Mouse (Mus musculus): ENCODE measurements at regions not wholly inside any gene's neighbourhood (a gene's known extent, or its start where the extent isn't known, plus 50 kb on each side); places are given as distances from the start of the nearest gene placed in this dataset.
A peak's percentile ranks its signal among the peaks of the same experiment; 100 is the strongest.

- no peaks in the 10 kb centered on the region for H3K9me3 ChIP-seq (replicated peaks; ENCODE audit: control insufficient read depth, low read length)
- H3K9ac ChIP-seq (replicated peaks; ENCODE audit: low read depth, low read length), result no peak overlapping the region
- H3K4me3 ChIP-seq (ENCODE audit: low read depth, low read length), result no peak overlapping the region
- WGBS, result 11% methylated on average over 4 of the region's 4 CpGs
- H3K4me2 ChIP-seq (ENCODE audit: low read depth, low read length), result no peak overlapping the region
- peak overlapping the region; percentile 39 for H3K27ac ChIP-seq (ENCODE audit: low read depth)
- DNase-seq (ENCODE audit: low spot score) (no peak), ATAC-seq (ENCODE audit: insufficient read depth, low read depth) (peak; percentile 81)
- TF ChIP-seq EP300 (IDR thresholded peaks at IDR 0.05; ENCODE audit: low read depth) (no peak), CTCF (IDR thresholded peaks at IDR 0.05; ENCODE audit: low read depth) (0 out of 2 replicates have a peak, but pooled peaks have one; percentile 2)
- no peaks in the 10 kb centered on the region for H3K27me3 ChIP-seq (ENCODE audit: control insufficient read depth, insufficient read depth, low read length)
- H3K4me1 ChIP-seq (ENCODE audit: control insufficient read depth, insufficient read depth), result peaks cover 19% of the 10 kb centered on the region; the same call in 1 of the 2 replicates
- H3K36me3 ChIP-seq (replicated peaks; ENCODE audit: control insufficient read depth, insufficient read depth, low read length), result no peaks in the 10 kb centered on the region
Observed at GRCm38 (mm10) chr13:51299047-51299760, 109.2 kb upstream of the S1pr3 start.

GRCm38 (mm10) chr13:51301476-51301875 is 107.0 kb upstream of the S1pr3 start:
- H3K9ac ChIP-seq (replicated peaks; ENCODE audit: low read depth, low read length), result no peak overlapping the region
- no peaks in the 10 kb centered on the region for H3K9me3 ChIP-seq (replicated peaks; ENCODE audit: control insufficient read depth, low read length)
- no peak overlapping the region for H3K27ac ChIP-seq (ENCODE audit: low read depth)
- H3K4me1 ChIP-seq (ENCODE audit: control insufficient read depth, insufficient read depth), result 0 out of 2 replicates have a peak, but pooled peaks cover 13% of the 10 kb centered on the region
- no peak overlapping the region for H3K4me2 ChIP-seq (ENCODE audit: low read depth, low read length)
- H3K27me3 ChIP-seq (ENCODE audit: control insufficient read depth, insufficient read depth, low read length), result no peaks in the 10 kb centered on the region
- H3K4me3 ChIP-seq (ENCODE audit: low read depth, low read length), result no peak overlapping the region
- DNase-seq (ENCODE audit: low spot score) (no peak), ATAC-seq (ENCODE audit: insufficient read depth, low read depth) (no peak)
- WGBS, result 75% methylated on average over 7 of the region's 7 CpGs
- no peak for TF ChIP-seq EP300 (IDR thresholded peaks at IDR 0.05; ENCODE audit: low read depth)
- TF ChIP-seq CTCF (IDR thresholded peaks at IDR 0.05; ENCODE audit: low read depth), result no peak
- H3K36me3 ChIP-seq (replicated peaks; ENCODE audit: control insufficient read depth, insufficient read depth, low read length), result no peaks in the 10 kb centered on the region

- no peaks in the 10 kb centered on the region for H3K9me3 ChIP-seq (replicated peaks; ENCODE audit: control insufficient read depth, low read length)
- ATAC-seq (ENCODE audit: insufficient read depth, low read depth) (no peak), DNase-seq (ENCODE audit: low spot score) (no peak)
- TF ChIP-seq EP300 (IDR thresholded peaks at IDR 0.05; ENCODE audit: low read depth) (no peak), CTCF (IDR thresholded peaks at IDR 0.05; ENCODE audit: low read depth) (no peak)
- H3K9ac ChIP-seq (replicated peaks; ENCODE audit: low read depth, low read length), result no peak overlapping the region
- 0 out of 2 replicates have a peak, but pooled peaks cover 10% of the 10 kb centered on the region for H3K4me1 ChIP-seq (ENCODE audit: control insufficient read depth, insufficient read depth)
- no peak overlapping the region for H3K27ac ChIP-seq (ENCODE audit: low read depth)
- H3K27me3 ChIP-seq (ENCODE audit: control insufficient read depth, insufficient read depth, low read length), result no peaks in the 10 kb centered on the region
- H3K4me2 ChIP-seq (ENCODE audit: low read depth, low read length), result no peak overlapping the region
- no peaks in the 10 kb centered on the region for H3K36me3 ChIP-seq (replicated peaks; ENCODE audit: control insufficient read depth, insufficient read depth, low read length)
- 78% methylated on average over 3 of the region's 3 CpGs for WGBS
- no peak overlapping the region for H3K4me3 ChIP-seq (ENCODE audit: low read depth, low read length)
Observed at GRCm38 (mm10) chr13:51303112-51303511, 105.3 kb upstream of the S1pr3 start.

GRCm38 (mm10) chr13:51304631-51305030 is 103.8 kb upstream of the S1pr3 start:
- no peak for ATAC-seq (ENCODE audit: insufficient read depth, low read depth)
- no peak overlapping the region for H3K27ac ChIP-seq (ENCODE audit: low read depth)
- no peaks in the 10 kb centered on the region for H3K27me3 ChIP-seq (ENCODE audit: control insufficient read depth, insufficient read depth, low read length)
- no peaks in the 10 kb centered on the region for H3K36me3 ChIP-seq (replicated peaks; ENCODE audit: control insufficient read depth, insufficient read depth, low read length)
- H3K4me2 ChIP-seq (ENCODE audit: low read depth, low read length), result no peak overlapping the region
- no peak overlapping the region for H3K9ac ChIP-seq (replicated peaks; ENCODE audit: low read depth, low read length)
- H3K4me3 ChIP-seq (ENCODE audit: low read depth, low read length), result no peak overlapping the region
- 67% methylated on average over 4 of the region's 4 CpGs for WGBS
- DNase-seq (ENCODE audit: low spot score), result no peak
- TF ChIP-seq EP300 (IDR thresholded peaks at IDR 0.05; ENCODE audit: low read depth) (no peak), CTCF (IDR thresholded peaks at IDR 0.05; ENCODE audit: low read depth) (no peak)
- no peaks in the 10 kb centered on the region for H3K9me3 ChIP-seq (replicated peaks; ENCODE audit: control insufficient read depth, low read length)
- H3K4me1 ChIP-seq (ENCODE audit: control insufficient read depth, insufficient read depth), result 0 out of 2 replicates have a peak, but pooled peaks cover 1% of the 10 kb centered on the region

- ATAC-seq (ENCODE audit: insufficient read depth, low read depth) (no peak), DNase-seq (ENCODE audit: low spot score) (no peak)
- no peak overlapping the region for H3K4me3 ChIP-seq (ENCODE audit: low read depth, low read length)
- H3K27me3 ChIP-seq (ENCODE audit: control insufficient read depth, insufficient read depth, low read length), result no peaks in the 10 kb centered on the region
- H3K4me2 ChIP-seq (ENCODE audit: low read depth, low read length), result no peak overlapping the region
- TF ChIP-seq EP300 (IDR thresholded peaks at IDR 0.05; ENCODE audit: low read depth) (no peak), CTCF (IDR thresholded peaks at IDR 0.05; ENCODE audit: low read depth) (no peak)
- H3K9me3 ChIP-seq (replicated peaks; ENCODE audit: control insufficient read depth, low read length), result no peaks in the 10 kb centered on the region
- no peaks in the 10 kb centered on the region for H3K36me3 ChIP-seq (replicated peaks; ENCODE audit: control insufficient read depth, insufficient read depth, low read length)
- H3K9ac ChIP-seq (replicated peaks; ENCODE audit: low read depth, low read length), result no peak overlapping the region
- H3K4me1 ChIP-seq (ENCODE audit: control insufficient read depth, insufficient read depth), result peaks cover 18% of the 10 kb centered on the region
- no peak overlapping the region for H3K27ac ChIP-seq (ENCODE audit: low read depth)
Observed at GRCm38 (mm10) chr13:51309446-51309845, 99.0 kb upstream of the S1pr3 start.

GRCm38 (mm10) chr13:51310041-51310440 is 98.4 kb upstream of the S1pr3 start:
- H3K27ac ChIP-seq (ENCODE audit: low read depth), result no peak overlapping the region
- no peak for ATAC-seq (ENCODE audit: insufficient read depth, low read depth)

More at GRCm38 (mm10) chr13:51310041-51310440, 98.4 kb upstream of the S1pr3 start:
- Histone ChIP-seq H3K27me3 (ENCODE audit: control insufficient read depth, insufficient read depth, low read length) (no peaks in the 10 kb centered on the region), H3K4me2 (ENCODE audit: low read depth, low read length) (no peak overlapping the region), H3K36me3 (replicated peaks; ENCODE audit: control insufficient read depth, insufficient read depth, low read length) (no peaks in the 10 kb centered on the region), H3K9me3 (replicated peaks; ENCODE audit: control insufficient read depth, low read length) (no peaks in the 10 kb centered on the region), H3K4me3 (ENCODE audit: low read depth, low read length) (no peak overlapping the region), H3K9ac (replicated peaks; ENCODE audit: low read depth, low read length) (no peak overlapping the region), H3K4me1 (ENCODE audit: control insufficient read depth, insufficient read depth) (peaks cover 23% of the 10 kb centered on the region)
- WGBS, result 61% methylated on average over 2 of the region's 2 CpGs
- no peak for DNase-seq (ENCODE audit: low spot score)
- no peak for TF ChIP-seq EP300 (IDR thresholded peaks at IDR 0.05; ENCODE audit: low read depth)
- no peak for TF ChIP-seq CTCF (IDR thresholded peaks at IDR 0.05; ENCODE audit: low read depth)
